Mouse (Mus musculus): Measurements from ENCODE around the gene Fcrla. TPM values are rescaled to one million over a fixed set of nuclear protein-coding genes. Genes with fewer than 3 reads are reported as not detected.
"Not testable (repeated sequence)": the region's sequence is repeated elsewhere in the genome, so short reads cannot be mapped to it uniquely, and the experiment has no call there.

The Fcrla gene
- polyA plus RNA-seq, 1 experiment from 2014 or later = not detected

- Histone ChIP-seq H3K4me2 (ENCODE audit: low read length) (no peak overlapping the region), H3K4me3 (replicated peaks; ENCODE audit: low read length) (no peak overlapping the region), H3K36me3 (ENCODE audit: control insufficient read depth, insufficient read depth) (no peaks in the 10 kb centered on the region), H3K9me3 (ENCODE audit: control insufficient read depth, low read length) (no peaks in the 10 kb centered on the region), H3K27me3 (replicated peaks; ENCODE audit: control insufficient read depth, insufficient read depth, low read length) (no peaks in the 10 kb centered on the region), H3K9ac (replicated peaks; ENCODE audit: low read depth, low read length) (no peak overlapping the region), H3K27ac (ENCODE audit: low read length) (no peak overlapping the region), H3K4me1 (replicated peaks; ENCODE audit: control insufficient read depth, insufficient read depth, low read length) (no peaks in the 10 kb centered on the region)
- 80% methylated on average over 7 of the region's 7 CpGs for WGBS
- no peak for ATAC-seq
These were observed 35.7 kb upstream of the Fcrla start for GRCm38 (mm10) chr1:170963087-170963486.

GRCm38 (mm10) chr1:170962301-170962700, 34.9 kb upstream of the Fcrla start:
- ATAC-seq = no peak
- Histone ChIP-seq H3K4me2 (ENCODE audit: low read length) (no peak overlapping the region), H3K4me1 (replicated peaks; ENCODE audit: control insufficient read depth, insufficient read depth, low read length) (no peaks in the 10 kb centered on the region), H3K4me3 (replicated peaks; ENCODE audit: low read length) (no peak overlapping the region), H3K9me3 (ENCODE audit: control insufficient read depth, low read length) (no peaks in the 10 kb centered on the region), H3K27ac (ENCODE audit: low read length) (no peak overlapping the region), H3K36me3 (ENCODE audit: control insufficient read depth, insufficient read depth) (no peaks in the 10 kb centered on the region), H3K27me3 (replicated peaks; ENCODE audit: control insufficient read depth, insufficient read depth, low read length) (no peaks in the 10 kb centered on the region), H3K9ac (replicated peaks; ENCODE audit: low read depth, low read length) (no peak overlapping the region)
- WGBS = 86% methylated on average over 2 of the region's 2 CpGs

- Histone ChIP-seq H3K36me3 (ENCODE audit: control insufficient read depth, insufficient read depth) (no peaks in the 10 kb centered on the region), H3K4me3 (replicated peaks; ENCODE audit: low read length) (no peak overlapping the region), H3K27ac (ENCODE audit: low read length) (no peak overlapping the region), H3K4me1 (replicated peaks; ENCODE audit: control insufficient read depth, insufficient read depth, low read length) (no peaks in the 10 kb centered on the region), H3K9ac (replicated peaks; ENCODE audit: low read depth, low read length) (no peak overlapping the region), H3K4me2 (ENCODE audit: low read length) (no peak overlapping the region), H3K9me3 (ENCODE audit: control insufficient read depth, low read length) (no peaks in the 10 kb centered on the region), H3K27me3 (replicated peaks; ENCODE audit: control insufficient read depth, insufficient read depth, low read length) (no peaks in the 10 kb centered on the region)
- 78% methylated on average over 6 of the region's 6 CpGs for WGBS
- no peak for ATAC-seq
These were observed 33.7 kb upstream of the Fcrla start for GRCm38 (mm10) chr1:170961101-170961500.

- Histone ChIP-seq H3K36me3 (ENCODE audit: control insufficient read depth, insufficient read depth) (no peaks in the 10 kb centered on the region), H3K27me3 (replicated peaks; ENCODE audit: control insufficient read depth, insufficient read depth, low read length) (no peaks in the 10 kb centered on the region), H3K4me3 (replicated peaks; ENCODE audit: low read length) (no peak overlapping the region), H3K9me3 (ENCODE audit: control insufficient read depth, low read length) (no peaks in the 10 kb centered on the region), H3K9ac (replicated peaks; ENCODE audit: low read depth, low read length) (no peak overlapping the region), H3K27ac (ENCODE audit: low read length) (no peak overlapping the region), H3K4me1 (replicated peaks; ENCODE audit: control insufficient read depth, insufficient read depth, low read length) (no peaks in the 10 kb centered on the region), H3K4me2 (ENCODE audit: low read length) (no peak overlapping the region)
- 78% methylated on average over 2 of the region's 2 CpGs for WGBS
- no peak for ATAC-seq
These were observed 32.4 kb upstream of the Fcrla start for GRCm38 (mm10) chr1:170959791-170960190.

GRCm38 (mm10) chr1:170958225-170958624, 30.8 kb upstream of the Fcrla start:
- no peaks in the 10 kb centered on the region for H3K4me1 ChIP-seq (replicated peaks; ENCODE audit: control insufficient read depth, insufficient read depth, low read length)
- no peak for ATAC-seq
- 71% methylated on average over 3 of the region's 3 CpGs for WGBS
- no peak overlapping the region for H3K27ac ChIP-seq (ENCODE audit: low read length)
- H3K27me3 ChIP-seq (replicated peaks; ENCODE audit: control insufficient read depth, insufficient read depth, low read length) = no peaks in the 10 kb centered on the region
- H3K36me3 ChIP-seq (ENCODE audit: control insufficient read depth, insufficient read depth) = no peaks in the 10 kb centered on the region
- no peak overlapping the region for H3K9ac ChIP-seq (replicated peaks; ENCODE audit: low read depth, low read length)
- H3K4me3 ChIP-seq (replicated peaks; ENCODE audit: low read length) = no peak overlapping the region
- H3K9me3 ChIP-seq (ENCODE audit: control insufficient read depth, low read length) = no peaks in the 10 kb centered on the region
- no peak overlapping the region for H3K4me2 ChIP-seq (ENCODE audit: low read length)

GRCm38 (mm10) chr1:170953192-170953591, 25.8 kb upstream of the Fcrla start:
- H3K4me1 ChIP-seq (replicated peaks; ENCODE audit: control insufficient read depth, insufficient read depth, low read length) = no peaks in the 10 kb centered on the region
- no peaks in the 10 kb centered on the region for H3K27me3 ChIP-seq (replicated peaks; ENCODE audit: control insufficient read depth, insufficient read depth, low read length)
- H3K4me2 ChIP-seq (ENCODE audit: low read length) = no peak overlapping the region
- H3K9me3 ChIP-seq (ENCODE audit: control insufficient read depth, low read length) = no peaks in the 10 kb centered on the region
- no peak for ATAC-seq
- no peak overlapping the region for H3K4me3 ChIP-seq (replicated peaks; ENCODE audit: low read length)
- no peaks in the 10 kb centered on the region for H3K36me3 ChIP-seq (ENCODE audit: control insufficient read depth, insufficient read depth)
- WGBS = 94% methylated on average over 2 of the region's 2 CpGs
- H3K9ac ChIP-seq (replicated peaks; ENCODE audit: low read depth, low read length) = no peak overlapping the region
- no peak overlapping the region for H3K27ac ChIP-seq (ENCODE audit: low read length)

GRCm38 (mm10) chr1:170950772-170951171, 23.4 kb upstream of the Fcrla start:
- no peak overlapping the region for H3K27ac ChIP-seq (ENCODE audit: low read length)
- H3K9me3 ChIP-seq (ENCODE audit: control insufficient read depth, low read length) = no peaks in the 10 kb centered on the region
- H3K4me2 ChIP-seq (ENCODE audit: low read length) = no peak overlapping the region
- WGBS = 76% methylated on average over 3 of the region's 3 CpGs
- H3K36me3 ChIP-seq (ENCODE audit: control insufficient read depth, insufficient read depth) = no peaks in the 10 kb centered on the region
- H3K4me3 ChIP-seq (replicated peaks; ENCODE audit: low read length) = no peak overlapping the region
- no peak overlapping the region for H3K9ac ChIP-seq (replicated peaks; ENCODE audit: low read depth, low read length)
- no peaks in the 10 kb centered on the region for H3K27me3 ChIP-seq (replicated peaks; ENCODE audit: control insufficient read depth, insufficient read depth, low read length)
- no peak for ATAC-seq
- no peaks in the 10 kb centered on the region for H3K4me1 ChIP-seq (replicated peaks; ENCODE audit: control insufficient read depth, insufficient read depth, low read length)

GRCm38 (mm10) chr1:170944908-170945307, 17.5 kb upstream of the Fcrla start:
- not testable (repeated sequence) for H3K36me3 ChIP-seq (ENCODE audit: control insufficient read depth, insufficient read depth); H3K4me3 ChIP-seq (replicated peaks; ENCODE audit: low read length); H3K4me1 ChIP-seq (replicated peaks; ENCODE audit: control insufficient read depth, insufficient read depth, low read length); H3K9ac ChIP-seq (replicated peaks; ENCODE audit: low read depth, low read length); H3K4me2 ChIP-seq (ENCODE audit: low read length); ATAC-seq; H3K27me3 ChIP-seq (replicated peaks; ENCODE audit: control insufficient read depth, insufficient read depth, low read length); H3K9me3 ChIP-seq (ENCODE audit: control insufficient read depth, low read length); H3K27ac ChIP-seq (ENCODE audit: low read length)
- WGBS = 88% methylated on average over 2 of the region's 9 CpGs

- 96% methylated on average over 9 of the region's 9 CpGs for WGBS
- H3K27me3 ChIP-seq (replicated peaks; ENCODE audit: control insufficient read depth, insufficient read depth, low read length); H3K9ac ChIP-seq (replicated peaks; ENCODE audit: low read depth, low read length); H3K36me3 ChIP-seq (ENCODE audit: control insufficient read depth, insufficient read depth); ATAC-seq; H3K9me3 ChIP-seq (ENCODE audit: control insufficient read depth, low read length); H3K27ac ChIP-seq (ENCODE audit: low read length); H3K4me1 ChIP-seq (replicated peaks; ENCODE audit: control insufficient read depth, insufficient read depth, low read length); H3K4me3 ChIP-seq (replicated peaks; ENCODE audit: low read length); H3K4me2 ChIP-seq (ENCODE audit: low read length): not testable (repeated sequence)
These were observed 16.8 kb upstream of the Fcrla start for GRCm38 (mm10) chr1:170944151-170944550.

GRCm38 (mm10) chr1:170939255-170939654, 11.9 kb upstream of the Fcrla start:
- no peaks in the 10 kb centered on the region for H3K27me3 ChIP-seq (replicated peaks; ENCODE audit: control insufficient read depth, insufficient read depth, low read length)
- no peak overlapping the region for H3K4me3 ChIP-seq (replicated peaks; ENCODE audit: low read length)
- no peak overlapping the region for H3K9ac ChIP-seq (replicated peaks; ENCODE audit: low read depth, low read length)
- H3K9me3 ChIP-seq (ENCODE audit: control insufficient read depth, low read length) = no peaks in the 10 kb centered on the region
- no peak overlapping the region for H3K27ac ChIP-seq (ENCODE audit: low read length)
- 90% methylated on average over 12 of the region's 12 CpGs for WGBS
- H3K4me2 ChIP-seq (ENCODE audit: low read length) = no peak overlapping the region
- no peaks in the 10 kb centered on the region for H3K36me3 ChIP-seq (ENCODE audit: control insufficient read depth, insufficient read depth)
- no peak for ATAC-seq
- no peaks in the 10 kb centered on the region for H3K4me1 ChIP-seq (replicated peaks; ENCODE audit: control insufficient read depth, insufficient read depth, low read length)
